Mouse (Mus musculus) MEL (cell line): ENCODE data around the gene Fer. TPM values are rescaled to one million over a fixed set of nuclear protein-coding genes. Genes with fewer than 3 reads are reported as not detected.

Source experiments
- DNase-seq: peaks from one replicate; pipeline ENCODE4 v3.0.0; 2011; ENCODE audit warnings: low read depth, low spot score
- H3K27ac ChIP-seq: 2 replicates; pipeline ENCODE4 v1.5.1; 2012; ENCODE audit warnings: low read depth, mild to moderate bottlenecking, control low read depth, low read length, moderate library complexity; ENCODE audit not compliant: control insufficient read depth
- H3K27me3 ChIP-seq, 2 experiments: fragments of 150-350 bp in 1 of 2; sonication (generic) in 1 of 2; 2 replicates each; pipeline ENCODE4 v1.6.1; 2012; ENCODE audit warnings: low read length in 2 of 2, mild to moderate bottlenecking in 2 of 2, improper control_type of control experiment in 1 of 2, moderate library complexity in 1 of 2; ENCODE audit not compliant: insufficient read depth in 2 of 2, control insufficient read depth in 1 of 2
- H3K36me3 ChIP-seq, 2 experiments: 2 replicates each; pipeline ENCODE4 v1.6.1; 2012 to 2014; ENCODE audit warnings: low read length in 2 of 2, improper control_type of control experiment in 1 of 2, inconsistent platforms in 1 of 2, mild to moderate bottlenecking in 1 of 2; ENCODE audit not compliant: insufficient read depth in 2 of 2, control insufficient read depth in 1 of 2
- H3K4me1 ChIP-seq, 2 experiments: fragments of 150-350 bp in 1 of 2; sonication (generic) in 1 of 2; 2 replicates each; pipeline ENCODE4 v1.6.1; 2012; ENCODE audit warnings: low read length in 2 of 2, improper control_type of control experiment in 1 of 2, mild to moderate bottlenecking in 1 of 2; ENCODE audit not compliant: insufficient read depth in 2 of 2, control insufficient read depth in 1 of 2
- H3K4me3 ChIP-seq, 2 experiments: fragments of 150-350 bp in 1 of 2; sonication (generic) in 1 of 2; 2 replicates each; pipeline ENCODE4 v1.5.1; 2012; ENCODE audit warnings: low read depth in 2 of 2, low read length in 2 of 2, mild to moderate bottlenecking in 2 of 2, moderate library complexity in 2 of 2, control low read depth in 1 of 2, improper control_type of control experiment in 1 of 2; ENCODE audit not compliant: control insufficient read depth in 1 of 2, insufficient read depth in 1 of 2
- H3K79me2 ChIP-seq: 2 replicates; pipeline ENCODE4 v1.6.1; 2012; ENCODE audit warnings: mild to moderate bottlenecking, low read length, moderate library complexity; ENCODE audit not compliant: control insufficient read depth, poor library complexity, insufficient read depth
- H3K9ac ChIP-seq: 2 replicates; pipeline ENCODE4 v1.6.1; 2012; ENCODE audit warnings: low read depth, mild to moderate bottlenecking, control low read depth, low read length, moderate library complexity; ENCODE audit not compliant: control insufficient read depth, poor library complexity, severe bottlenecking
- H3K9me3 ChIP-seq: fragments of 150-350 bp; sonication (generic); replicated peaks from 2 replicates; pipeline ENCODE4 v1.6.1; 2012; ENCODE audit warnings: mild to moderate bottlenecking, low read length, improper control_type of control experiment, moderate library complexity; ENCODE audit not compliant: insufficient read depth
- ELF1 ChIP-seq: IDR thresholded peaks from 2 replicates; pipeline ENCODE4 v1.6.1; 2014; ENCODE audit warnings: low read depth, mild to moderate bottlenecking, inconsistent platforms, low read length, improper control_type of control experiment, moderate library complexity
- EP300 ChIP-seq, 2 experiments: IDR thresholded peaks; 2 replicates each; pipeline ENCODE4 v1.6.1; 2011; ENCODE audit warnings: improper control_type of control experiment in 2 of 2, low read length in 2 of 2, low read depth in 1 of 2, mild to moderate bottlenecking in 1 of 2
- ETS1 ChIP-seq: IDR thresholded peaks from 2 replicates; pipeline ENCODE4 v1.6.1; 2012; ENCODE audit warnings: low read depth, mild to moderate bottlenecking, inconsistent platforms, low read length, improper control_type of control experiment, moderate library complexity
- GABPA ChIP-seq: IDR thresholded peaks from 2 replicates; pipeline ENCODE4 v1.6.1; 2012; ENCODE audit warnings: low read depth, mild to moderate bottlenecking, inconsistent platforms, low read length, improper control_type of control experiment, moderate library complexity
- GATA1 ChIP-seq: IDR thresholded peaks from 2 replicates; pipeline ENCODE4 v1.6.1; 2011; ENCODE audit warnings: low read depth, low read length, improper control_type of control experiment
- KAT2A ChIP-seq: conservative IDR thresholded peaks from 2 replicates; pipeline ENCODE4 v1.6.1; 2012; ENCODE audit warnings: low read depth, low read length, improper control_type of control experiment, inconsistent platforms
- MAFK ChIP-seq: IDR thresholded peaks from 2 replicates; pipeline ENCODE4 v1.6.1; 2011; ENCODE audit warnings: low read depth, mild to moderate bottlenecking, low read length, improper control_type of control experiment, borderline replicate concordance
- MAX ChIP-seq: IDR thresholded peaks from 2 replicates; pipeline ENCODE4 v1.6.1; 2011; ENCODE audit warnings: low read length, improper control_type of control experiment
- MAZ ChIP-seq: IDR thresholded peaks from 2 replicates; pipeline ENCODE4 v1.6.1; 2012; ENCODE audit warnings: low read depth, mild to moderate bottlenecking, inconsistent platforms, low read length, improper control_type of control experiment
- MYB ChIP-seq: IDR thresholded peaks from 2 replicates; pipeline ENCODE4 v1.6.1; 2011; ENCODE audit warnings: mild to moderate bottlenecking, low read depth, low read length, improper control_type of control experiment
- POLR2A ChIP-seq, 2 experiments: IDR thresholded peaks; 2 replicates each; pipeline ENCODE4 v1.6.1; 2011 to 2012; ENCODE audit warnings: low read length in 2 of 2, mild to moderate bottlenecking in 2 of 2, control low read depth in 1 of 2, improper control_type of control experiment in 1 of 2, low read depth in 1 of 2, moderate library complexity in 1 of 2; ENCODE audit not compliant: control insufficient read depth in 1 of 2, insufficient read depth in 1 of 2, poor library complexity in 1 of 2
- RCOR1 ChIP-seq: IDR thresholded peaks from 2 replicates; pipeline ENCODE4 v1.6.1; 2012; ENCODE audit warnings: low read depth, mild to moderate bottlenecking, inconsistent platforms, low read length, improper control_type of control experiment
- SIN3A ChIP-seq: IDR thresholded peaks from 2 replicates; pipeline ENCODE4 v1.6.1; 2012; ENCODE audit warnings: low read length, improper control_type of control experiment, inconsistent platforms
- SMC3 ChIP-seq: IDR thresholded peaks from 2 replicates; pipeline ENCODE4 v1.6.1; 2011; ENCODE audit warnings: low read depth, low read length, improper control_type of control experiment
- TAL1 ChIP-seq: IDR thresholded peaks from 2 replicates; pipeline ENCODE4 v1.6.1; 2012; ENCODE audit warnings: mild to moderate bottlenecking, inconsistent platforms, low read length, moderate library complexity, mixed read lengths
- TBP ChIP-seq: IDR thresholded peaks from 2 replicates; pipeline ENCODE4 v1.8.0; 2011; ENCODE audit warnings: low read depth, low read length, improper control_type of control experiment
- TCF12 ChIP-seq: IDR thresholded peaks from 2 replicates; pipeline ENCODE4 v1.6.1; 2014; ENCODE audit warnings: low read depth, mild to moderate bottlenecking, inconsistent platforms, low read length, improper control_type of control experiment, moderate library complexity
- ZC3H11A ChIP-seq: IDR thresholded peaks from 2 replicates; pipeline ENCODE4 v1.6.1; 2012; ENCODE audit warnings: low read depth, mild to moderate bottlenecking, inconsistent platforms, low read length, improper control_type of control experiment
- ZNF384 ChIP-seq: IDR thresholded peaks from 2 replicates; pipeline ENCODE4 v1.6.1; 2012; ENCODE audit warnings: low read depth, mild to moderate bottlenecking, inconsistent platforms, low read length, improper control_type of control experiment
- polyA plus RNA-seq, 2 experiments: library from polyadenylated mRNA; stranded (reverse) in 1 of 2; unstranded in 1 of 2; fragments of >175 nt in 1 of 2; fragments of >200 nt in 1 of 2; gene quantifications; 2 replicates each; pipeline versions ENCODE4 v1.2.1 to v1.2.4; 2012; ENCODE audit warnings: low replicate concordance in 2 of 2, low read depth in 1 of 2; ENCODE audit not compliant: insufficient read length in 2 of 2, insufficient read depth in 1 of 2, missing spikeins in 1 of 2
- total RNA-seq: library from RNA; depleted of rRNA; stranded (reverse); fragments of 300-350 nt; gene quantifications from 2 replicates; pipeline ENCODE4 v1.2.3, GENCODE M21; 2012

Fer gene
- total and polyA plus RNA-seq, 3 experiments = 8.5 to 11.2 TPM; not detected in 1

GRCm38 (mm10) chr17:63826767-63827166 is 36.1 kb upstream of the Fer start:
- Histone ChIP-seq H3K79me2 (no peaks in the 10 kb centered on the region), H3K4me1 (peaks cover 3 to 28% of the 10 kb centered on the region in 2 experiments), H3K27me3 (no peaks in the 10 kb centered on the region), H3K9ac (no peak overlapping the region), H3K36me3 (peaks cover 0 to 25% of the 10 kb centered on the region in 2 experiments; a peak in 2 of 4 replicates), H3K9me3 (no peaks in the 10 kb centered on the region), H3K27ac (no peak overlapping the region; the same call in 1 of the 2 replicates), H3K4me3 (peak overlapping the region; percentile 8 to 27; a peak in 2 of 4 replicates)
- peak; percentile 69 for DNase-seq
- TF ChIP-seq EP300 (IDR thresholded peaks at IDR 0.05; ENCODE audit: low read depth in 1 of 2, low read length in 2 of 2) (peak; percentile 60 to 73), MYB (no peak), ELF1 (0 out of 2 replicates have a peak, but pooled peaks have one; percentile 21), ETS1 (peak; percentile 75), TAL1 (peak; percentile 31; the same call in 1 of the 2 replicates), RCOR1 (peak; percentile 49; the same call in 1 of the 2 replicates), POLR2A (IDR thresholded peaks at IDR 0.05; ENCODE audit: control insufficient read depth in 1 of 2, insufficient read depth in 1 of 2, low read depth in 1 of 2, low read length in 2 of 2, poor library complexity in 1 of 2) (no peak), SIN3A (peak; percentile 46; the same call in 1 of the 2 replicates), GATA1 (peak; percentile 70), TBP (no peak), TCF12 (peak; percentile 48)

- TF ChIP-seq ETS1 (no peak), KAT2A (no peak), GATA1 (no peak), MAFK (no peak), GABPA (no peak), MAZ (no peak), MAX (no peak), SMC3 (no peak), ELF1 (no peak), ZC3H11A (no peak), MYB (no peak), POLR2A (IDR thresholded peaks at IDR 0.05; ENCODE audit: control insufficient read depth in 1 of 2, insufficient read depth in 1 of 2, low read depth in 1 of 2, low read length in 2 of 2, poor library complexity in 1 of 2) (no peak), ZNF384 (no peak)
- Histone ChIP-seq H3K36me3 (peaks cover 0 to 14% of the 10 kb centered on the region in 2 experiments; a peak in 2 of 4 replicates), H3K9ac (no peak overlapping the region), H3K27me3 (no peaks in the 10 kb centered on the region), H3K9me3 (no peaks in the 10 kb centered on the region), H3K79me2 (no peaks in the 10 kb centered on the region), H3K27ac (no peak overlapping the region), H3K4me3 (no peak overlapping the region), H3K4me1 (peaks cover 3 to 19% of the 10 kb centered on the region in 2 experiments)
- no peak for DNase-seq
Measured at GRCm38 (mm10) chr17:63828561-63829332, 34.1 kb upstream of the Fer start.
